Mouse (Mus musculus): Measurements from ENCODE around the gene Cyp2u1. TPM values are rescaled to one million over a fixed set of nuclear protein-coding genes. Genes with fewer than 3 reads are reported as not detected.
"Not testable (repeated sequence)": the region's sequence is repeated elsewhere in the genome, so short reads cannot be mapped to it uniquely, and the experiment has no call there.

The Cyp2u1 gene
- polyA plus RNA-seq (2016; fragmentation: Nextera tagmentation; extraction: Ambion mirVana) = 2.6 and 3.1 TPM in 2 replicates

DNA sequence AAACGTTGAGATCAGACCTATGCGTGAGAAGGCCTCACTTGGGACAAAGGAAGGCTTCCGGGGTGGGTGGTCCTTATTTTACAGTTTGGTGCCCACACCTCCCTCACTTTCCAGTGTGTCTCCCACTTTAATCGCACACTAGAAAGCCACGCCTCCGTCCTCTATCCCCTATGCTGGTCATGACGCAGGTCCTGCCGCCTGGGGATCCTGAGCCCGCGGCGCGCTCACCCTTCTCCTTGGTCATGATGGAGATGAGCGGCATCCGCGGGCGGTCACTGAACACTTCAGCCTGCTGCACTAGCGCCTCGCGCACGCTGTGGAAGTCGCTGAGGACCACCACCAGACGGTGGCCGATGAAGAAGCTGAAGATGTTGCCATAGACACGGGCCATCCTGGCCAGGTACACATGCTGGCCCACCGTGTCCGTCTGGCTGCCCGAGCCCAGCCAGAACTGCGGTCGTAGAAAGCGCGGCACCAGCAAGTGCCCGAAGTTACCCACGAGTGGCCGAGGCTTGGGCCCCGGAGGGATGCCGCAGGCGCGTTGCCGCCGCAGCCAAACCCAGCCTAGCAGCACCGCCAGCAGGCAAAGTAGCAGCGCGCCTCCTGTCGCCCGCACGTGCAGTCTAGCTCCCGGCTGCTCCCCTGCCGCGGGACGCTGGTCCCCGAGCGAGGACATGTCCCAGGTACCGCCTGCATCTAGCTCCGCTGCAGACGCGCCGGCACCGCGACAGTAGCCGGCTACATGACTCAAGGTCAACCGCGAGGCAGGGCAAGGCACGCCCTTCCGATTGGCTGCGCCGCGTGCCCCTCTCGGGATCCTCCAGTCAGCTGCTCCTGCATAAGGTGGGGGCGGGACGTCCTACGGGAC is at the start of gene Cyp2u1:
TSS of gene Cyp2u1 (minus strand) at position 776 of the 868 bp plus-strand sequence.
- peak within 1 kb of the TSS; percentile 69 for H3K27ac ChIP-seq (replicated peaks)
- peak within 1 kb of the TSS; percentile 73 for H3K4me3 ChIP-seq
- WGBS = under 1% methylated on average over 70 of the region's 71 CpGs

DNA sequence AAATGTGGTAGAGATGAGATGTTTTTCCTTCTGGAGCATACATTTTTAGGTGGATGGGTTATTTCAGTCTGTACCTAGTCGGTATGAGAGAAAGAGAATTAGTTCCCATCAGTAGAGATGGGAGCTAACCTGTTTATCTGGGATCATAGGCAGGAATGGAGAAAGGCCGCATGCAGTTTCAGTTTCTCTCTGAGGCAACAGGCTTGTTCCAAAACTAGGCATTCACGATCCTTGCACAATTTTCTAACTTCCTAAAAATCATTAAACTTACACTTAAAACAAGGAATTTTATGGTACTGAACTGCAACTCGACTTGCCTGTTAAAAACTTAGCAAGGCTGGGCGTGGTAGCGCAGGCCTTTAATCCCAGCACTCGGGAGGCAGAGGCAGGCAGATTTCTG is 47.5 kb upstream of the Cyp2u1 start:
- no peak overlapping the region for H3K4me2 ChIP-seq (replicated peaks)

More for the DNA sequence above, at the start of gene Cyp2u1:
- Histone ChIP-seq H3K9ac (replicated peaks) (peak within 1 kb of the TSS; percentile 66), H3K36me3 (no peaks in the 10 kb centered on the region), H3K27me3 (peaks cover 9% of the 10 kb centered on the region), H3K4me1 (0 out of 2 replicates have a peak, but pooled peaks cover 6% of the 10 kb centered on the region), H3K4me2 (replicated peaks) (peak within 1 kb of the TSS; percentile 88), H3K9me3 (no peaks in the 10 kb centered on the region)
- peak; percentile 98 for ATAC-seq (ENCODE audit: low FRiP score, low read depth)

GRCm38 (mm10) chr3:131349013-131349412 is 46.0 kb upstream of the Cyp2u1 start:
- Histone ChIP-seq H3K27me3 (no peaks in the 10 kb centered on the region), H3K4me1 (no peaks in the 10 kb centered on the region), H3K4me2 (replicated peaks) (no peak overlapping the region), H3K9ac (replicated peaks) (no peak overlapping the region), H3K36me3 (no peaks in the 10 kb centered on the region), H3K4me3 (no peak overlapping the region), H3K27ac (replicated peaks) (no peak overlapping the region), H3K9me3 (no peaks in the 10 kb centered on the region)
- no peak for ATAC-seq (ENCODE audit: low FRiP score, low read depth)
- 91% methylated on average over 6 of the region's 6 CpGs for WGBS

More for the DNA sequence above, 47.5 kb upstream of the Cyp2u1 start:
- Histone ChIP-seq H3K27me3 (no peaks in the 10 kb centered on the region), H3K36me3 (no peaks in the 10 kb centered on the region), H3K27ac (replicated peaks) (no peak overlapping the region), H3K9ac (replicated peaks) (no peak overlapping the region), H3K9me3 (no peaks in the 10 kb centered on the region), H3K4me1 (no peaks in the 10 kb centered on the region), H3K4me3 (no peak overlapping the region)
- WGBS = 94% methylated on average over 7 of the region's 7 CpGs
- ATAC-seq (ENCODE audit: low FRiP score, low read depth) = no peak

- no peak overlapping the region for H3K27ac ChIP-seq (replicated peaks)
- no peak overlapping the region for H3K9ac ChIP-seq (replicated peaks)
- H3K4me2 ChIP-seq (replicated peaks) = no peak overlapping the region
- H3K9me3 ChIP-seq = no peaks in the 10 kb centered on the region
- H3K27me3 ChIP-seq = no peaks in the 10 kb centered on the region
- no peaks in the 10 kb centered on the region for H3K4me1 ChIP-seq
- no peaks in the 10 kb centered on the region for H3K36me3 ChIP-seq
- no peak overlapping the region for H3K4me3 ChIP-seq
- 89% methylated on average over 3 of the region's 3 CpGs for WGBS
- no peak for ATAC-seq (ENCODE audit: low FRiP score, low read depth)
Observed at GRCm38 (mm10) chr3:131348579-131348950, 45.5 kb upstream of the Cyp2u1 start.

DNA sequence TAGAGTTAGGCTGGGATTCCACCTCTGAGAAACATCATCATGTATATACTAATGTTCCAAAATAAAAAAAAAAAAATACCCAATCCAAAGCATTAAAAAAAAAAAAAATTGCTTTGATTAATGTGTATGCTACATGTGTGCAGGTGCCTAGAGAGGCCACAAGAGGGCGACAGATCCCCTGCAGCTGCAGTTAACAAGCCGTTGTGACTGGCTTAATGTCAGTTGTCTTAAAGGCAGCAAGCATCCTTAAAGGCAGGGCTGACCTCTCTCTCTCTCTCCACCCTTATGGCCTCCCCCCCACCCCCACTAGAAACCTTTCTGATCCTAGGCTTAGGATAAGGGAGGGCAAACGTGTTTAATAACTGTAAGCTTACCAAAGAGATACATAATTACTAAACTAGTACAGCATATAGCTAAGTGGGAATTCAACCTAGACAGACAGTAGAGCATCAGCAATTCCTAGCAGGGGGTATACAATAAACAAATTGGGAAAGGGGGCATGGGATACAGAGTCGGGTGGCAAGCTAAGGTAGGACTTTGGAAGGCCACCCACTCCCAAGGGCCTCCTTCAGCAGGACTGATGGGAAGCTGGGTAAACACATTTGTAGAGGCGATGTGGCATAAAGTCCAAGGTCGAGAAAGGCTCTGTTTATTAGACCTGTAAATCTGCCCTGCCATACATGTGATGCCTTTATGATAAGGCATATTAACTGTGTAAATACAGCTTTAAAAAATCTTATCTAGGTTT is 45.0 kb upstream of the Cyp2u1 start:
- no peak for ATAC-seq (ENCODE audit: low FRiP score, low read depth)
- H3K4me1 ChIP-seq = no peaks in the 10 kb centered on the region
- no peak overlapping the region for H3K4me3 ChIP-seq
- no peak overlapping the region for H3K4me2 ChIP-seq (replicated peaks)
- WGBS = 57% methylated on average over 6 of the region's 6 CpGs
- H3K9ac ChIP-seq (replicated peaks) = no peak overlapping the region
- H3K36me3 ChIP-seq = no peaks in the 10 kb centered on the region
- no peaks in the 10 kb centered on the region for H3K9me3 ChIP-seq
- H3K27ac ChIP-seq (replicated peaks) = no peak overlapping the region
- H3K27me3 ChIP-seq = no peaks in the 10 kb centered on the region

DNA sequence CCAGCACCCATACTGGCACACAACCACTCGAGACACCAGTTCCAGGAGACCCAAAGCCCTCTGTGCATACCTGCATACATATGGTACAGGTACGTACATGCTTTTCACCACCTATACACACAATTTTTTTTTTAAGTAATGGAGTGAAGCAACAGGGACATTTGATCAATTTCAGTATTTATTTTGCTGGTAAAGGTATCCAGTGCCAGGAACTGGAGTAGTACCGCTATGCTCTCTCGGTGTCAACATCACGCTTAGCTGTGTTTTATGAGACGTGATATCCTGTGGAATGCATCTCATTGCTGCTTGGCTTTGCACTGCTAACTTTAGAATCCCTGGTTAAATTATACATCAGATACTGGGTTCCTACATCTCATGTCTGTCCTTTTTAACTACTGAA is 42.9 kb upstream of the Cyp2u1 start:
- no peak for ATAC-seq (ENCODE audit: low FRiP score, low read depth)
- Histone ChIP-seq H3K4me1 (no peaks in the 10 kb centered on the region), H3K4me2 (replicated peaks) (no peak overlapping the region), H3K9ac (replicated peaks) (no peak overlapping the region), H3K36me3 (no peaks in the 10 kb centered on the region), H3K9me3 (no peaks in the 10 kb centered on the region), H3K4me3 (no peak overlapping the region), H3K27me3 (no peaks in the 10 kb centered on the region), H3K27ac (replicated peaks) (no peak overlapping the region)
- 91% methylated on average over 6 of the region's 6 CpGs for WGBS

- H3K4me3 ChIP-seq = no peak overlapping the region
- WGBS = 86% methylated on average over 6 of the region's 6 CpGs
- no peaks in the 10 kb centered on the region for H3K9me3 ChIP-seq
- no peak overlapping the region for H3K4me2 ChIP-seq (replicated peaks)
- no peak for ATAC-seq (ENCODE audit: low FRiP score, low read depth)
- no peaks in the 10 kb centered on the region for H3K27me3 ChIP-seq
- H3K9ac ChIP-seq (replicated peaks) = no peak overlapping the region
- no peaks in the 10 kb centered on the region for H3K4me1 ChIP-seq
- H3K36me3 ChIP-seq = no peaks in the 10 kb centered on the region
- no peak overlapping the region for H3K27ac ChIP-seq (replicated peaks)
Observed at GRCm38 (mm10) chr3:131343311-131343710, 40.3 kb upstream of the Cyp2u1 start.

DNA sequence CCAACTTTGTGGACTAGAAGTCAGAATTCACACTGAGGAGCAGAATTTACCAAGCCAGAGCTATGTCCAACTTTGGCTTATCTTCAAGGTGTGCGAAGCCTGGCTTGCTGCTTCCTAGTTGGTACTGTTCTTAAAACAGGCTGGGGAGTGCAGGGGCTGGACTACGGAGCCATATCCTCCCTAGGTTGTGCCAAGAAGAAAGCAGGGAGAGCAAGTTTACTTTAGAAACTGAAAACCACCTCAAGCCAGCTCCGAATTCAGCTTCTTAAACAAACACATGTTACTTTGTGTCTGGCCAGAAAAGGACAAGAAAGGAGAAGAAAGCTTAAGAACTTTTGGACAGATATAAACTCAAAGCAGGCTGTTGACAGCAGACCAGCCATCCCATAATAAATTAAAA is 37.9 kb upstream of the Cyp2u1 start:
- WGBS = 80% methylated on average over 3 of the region's 3 CpGs
- Histone ChIP-seq H3K4me3 (no peak overlapping the region), H3K27ac (replicated peaks) (no peak overlapping the region)

GRCm38 (mm10) chr3:131339280-131339679 is 36.3 kb upstream of the Cyp2u1 start:
- no peak overlapping the region for H3K4me2 ChIP-seq (replicated peaks)
- no peak overlapping the region for H3K27ac ChIP-seq (replicated peaks)
- no peaks in the 10 kb centered on the region for H3K36me3 ChIP-seq
- H3K27me3 ChIP-seq = no peaks in the 10 kb centered on the region
- no peak overlapping the region for H3K9ac ChIP-seq (replicated peaks)
- no peak for ATAC-seq (ENCODE audit: low FRiP score, low read depth)
- WGBS = 69% methylated on average over 4 of the region's 4 CpGs
- H3K4me3 ChIP-seq = no peak overlapping the region
- no peaks in the 10 kb centered on the region for H3K4me1 ChIP-seq
- H3K9me3 ChIP-seq = no peaks in the 10 kb centered on the region

More for the DNA sequence above, 37.9 kb upstream of the Cyp2u1 start:
- H3K36me3 ChIP-seq = no peaks in the 10 kb centered on the region
- no peaks in the 10 kb centered on the region for H3K27me3 ChIP-seq
- H3K9me3 ChIP-seq = no peaks in the 10 kb centered on the region
- H3K9ac ChIP-seq (replicated peaks) = no peak overlapping the region
- no peaks in the 10 kb centered on the region for H3K4me1 ChIP-seq
- H3K4me2 ChIP-seq (replicated peaks) = no peak overlapping the region
- no peak for ATAC-seq (ENCODE audit: low FRiP score, low read depth)

DNA sequence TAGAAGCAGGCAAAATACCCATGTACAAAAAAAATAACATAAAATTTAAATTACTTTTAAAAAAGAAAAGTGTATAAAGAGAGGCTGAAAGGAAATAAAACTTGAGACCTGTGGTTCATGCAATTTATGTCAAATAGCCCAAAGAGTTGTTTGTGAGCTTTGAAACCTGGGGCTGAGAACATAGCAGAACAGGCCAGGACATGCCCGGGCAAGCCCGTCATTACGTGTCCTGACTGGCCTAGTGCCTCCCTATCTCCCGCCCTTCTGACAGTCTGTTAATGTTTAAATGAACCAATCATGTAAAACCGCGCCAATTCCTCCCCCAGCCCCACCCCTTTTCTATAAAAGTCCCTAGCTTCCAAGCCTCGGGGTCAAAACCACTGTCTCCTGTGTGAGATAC is 34.7 kb upstream of the Cyp2u1 start:
- not testable (repeated sequence) for H3K36me3 ChIP-seq; H3K9ac ChIP-seq (replicated peaks); H3K4me1 ChIP-seq; H3K27me3 ChIP-seq; H3K27ac ChIP-seq (replicated peaks); H3K4me2 ChIP-seq (replicated peaks); H3K4me3 ChIP-seq; ATAC-seq (ENCODE audit: low FRiP score, low read depth); H3K9me3 ChIP-seq
- 96% methylated on average over 7 of the region's 7 CpGs for WGBS

DNA sequence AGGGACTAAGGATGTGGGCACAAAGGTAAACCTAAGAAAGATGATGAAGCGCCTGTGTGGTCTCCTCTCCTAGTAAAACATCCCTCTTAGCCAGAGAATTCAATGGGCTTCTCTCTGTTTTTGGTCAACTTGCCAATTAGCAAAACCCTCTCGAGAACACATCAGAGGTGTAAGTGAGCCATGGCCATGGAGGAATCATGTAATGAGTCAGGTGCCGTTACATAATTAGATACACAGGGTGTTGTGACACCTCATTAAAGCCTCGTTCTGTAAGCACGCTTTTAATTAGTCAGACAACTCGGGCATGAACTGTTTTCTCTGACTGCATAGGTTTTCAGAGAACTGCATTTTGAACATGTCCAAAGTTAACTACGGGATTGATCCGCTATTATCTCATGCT is 33.6 kb upstream of the Cyp2u1 start:
- Histone ChIP-seq H3K4me3 (no peak overlapping the region), H3K36me3 (no peaks in the 10 kb centered on the region), H3K4me2 (replicated peaks) (no peak overlapping the region), H3K9me3 (no peaks in the 10 kb centered on the region), H3K27ac (replicated peaks) (no peak overlapping the region), H3K4me1 (no peaks in the 10 kb centered on the region), H3K9ac (replicated peaks) (no peak overlapping the region), H3K27me3 (no peaks in the 10 kb centered on the region)
- 83% methylated on average over 8 of the region's 8 CpGs for WGBS
- ATAC-seq (ENCODE audit: low FRiP score, low read depth) = peak; percentile 47; the same call in 1 of the 2 replicates

DNA sequence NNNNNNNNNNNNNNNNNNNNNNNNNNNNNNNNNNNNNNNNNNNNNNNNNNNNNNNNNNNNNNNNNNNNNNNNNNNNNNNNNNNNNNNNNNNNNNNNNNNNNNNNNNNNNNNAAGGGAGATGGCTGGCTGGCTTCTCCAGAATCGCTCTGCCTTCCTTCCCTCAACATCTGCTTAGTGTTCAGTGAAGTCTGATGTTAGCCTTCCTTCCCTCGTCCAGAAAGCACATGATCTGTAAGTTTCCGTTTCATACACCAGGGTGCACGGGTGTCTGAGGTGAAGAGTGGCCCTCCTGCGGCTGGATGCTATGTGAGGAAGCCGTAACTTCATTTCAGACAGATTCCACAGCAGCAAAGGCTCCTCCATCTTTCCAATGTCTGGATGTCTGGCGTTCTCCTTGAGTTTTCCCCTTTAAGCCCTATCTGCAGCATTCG is 32.1 kb upstream of the Cyp2u1 start:
- Histone ChIP-seq H3K9me3 (no peaks in the 10 kb centered on the region), H3K36me3 (no peaks in the 10 kb centered on the region), H3K9ac (replicated peaks) (no peak overlapping the region), H3K4me3 (no peak overlapping the region), H3K27me3 (no peaks in the 10 kb centered on the region), H3K4me2 (replicated peaks) (no peak overlapping the region), H3K4me1 (no peaks in the 10 kb centered on the region), H3K27ac (replicated peaks) (no peak overlapping the region)
- 91% methylated on average over 8 of the region's 8 CpGs for WGBS
- ATAC-seq (ENCODE audit: low FRiP score, low read depth) = no peak

Data from midbrain, embryonic 12.5 days (tissue).